Mouse (Mus musculus): ENCODE results near the gene Uggt1.

Gene Uggt1

GRCm38 (mm10) chr1:36114844-36115243, 129.7 kb downstream of the Uggt1 start:
- no peak for DNase-seq (ENCODE audit: low spot score)

DNA sequence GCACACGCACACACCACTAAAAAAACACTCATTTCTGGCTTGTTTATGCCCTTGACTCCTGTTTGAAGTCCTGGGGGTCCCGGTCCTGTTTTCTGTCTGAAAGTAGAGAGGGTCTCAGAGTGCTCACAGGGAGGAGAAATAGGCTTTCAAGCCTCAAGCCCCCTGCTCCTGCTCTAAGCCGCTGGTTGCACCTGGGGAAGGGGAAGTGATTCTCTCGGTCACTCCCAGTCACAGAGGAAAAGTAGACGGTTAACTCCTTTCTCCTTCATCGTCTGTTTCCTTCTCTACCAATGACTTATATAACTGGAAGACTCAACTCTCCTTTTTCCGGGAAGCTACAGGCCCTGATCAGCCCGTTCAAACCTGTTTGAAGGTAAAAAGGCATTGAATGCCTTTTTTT, 130.8 kb downstream of the Uggt1 start:
- DNase-seq (ENCODE audit: low spot score): no peak

DNA sequence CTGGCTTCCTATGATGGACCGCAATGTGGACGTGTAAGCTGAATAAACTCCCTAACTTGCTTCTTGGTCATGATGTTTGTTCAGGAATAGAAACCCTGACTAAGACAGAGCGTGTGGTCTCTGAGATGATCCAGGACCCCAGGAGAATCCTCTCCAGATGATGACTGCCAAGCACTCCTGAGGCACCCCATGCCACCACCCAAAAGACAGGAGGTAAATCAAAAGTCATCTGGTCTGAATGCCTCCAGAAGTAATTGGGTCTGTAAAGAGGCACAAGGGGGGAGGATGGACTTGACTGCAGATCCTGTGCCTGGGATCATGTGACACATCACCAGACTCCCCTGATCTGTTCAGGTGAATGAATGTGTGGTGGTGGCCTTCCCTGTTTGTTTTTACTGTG, 131.9 kb downstream of the Uggt1 start:
- DNase-seq (ENCODE audit: low spot score): no peak

DNA sequence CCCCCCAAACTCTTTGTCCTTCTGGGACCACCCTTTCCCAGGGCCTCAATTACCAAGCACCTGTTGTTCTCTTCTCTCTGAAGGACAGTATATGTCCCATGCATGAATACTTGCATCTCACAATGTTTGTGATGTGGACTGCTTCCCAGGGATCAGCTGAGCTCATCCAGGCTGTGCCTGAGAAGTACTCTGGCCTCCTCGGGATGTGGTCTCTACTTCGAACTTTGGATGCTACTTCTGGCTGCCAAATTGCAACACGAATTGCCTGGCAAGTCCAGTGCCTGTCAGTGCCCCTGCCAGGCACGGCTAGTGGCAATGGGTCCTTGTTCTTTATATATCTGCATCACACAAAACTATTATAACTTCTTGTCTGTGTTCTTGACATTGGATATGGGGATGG, 134.5 kb downstream of the Uggt1 start:
- no peak for DNase-seq (ENCODE audit: low spot score)

DNA sequence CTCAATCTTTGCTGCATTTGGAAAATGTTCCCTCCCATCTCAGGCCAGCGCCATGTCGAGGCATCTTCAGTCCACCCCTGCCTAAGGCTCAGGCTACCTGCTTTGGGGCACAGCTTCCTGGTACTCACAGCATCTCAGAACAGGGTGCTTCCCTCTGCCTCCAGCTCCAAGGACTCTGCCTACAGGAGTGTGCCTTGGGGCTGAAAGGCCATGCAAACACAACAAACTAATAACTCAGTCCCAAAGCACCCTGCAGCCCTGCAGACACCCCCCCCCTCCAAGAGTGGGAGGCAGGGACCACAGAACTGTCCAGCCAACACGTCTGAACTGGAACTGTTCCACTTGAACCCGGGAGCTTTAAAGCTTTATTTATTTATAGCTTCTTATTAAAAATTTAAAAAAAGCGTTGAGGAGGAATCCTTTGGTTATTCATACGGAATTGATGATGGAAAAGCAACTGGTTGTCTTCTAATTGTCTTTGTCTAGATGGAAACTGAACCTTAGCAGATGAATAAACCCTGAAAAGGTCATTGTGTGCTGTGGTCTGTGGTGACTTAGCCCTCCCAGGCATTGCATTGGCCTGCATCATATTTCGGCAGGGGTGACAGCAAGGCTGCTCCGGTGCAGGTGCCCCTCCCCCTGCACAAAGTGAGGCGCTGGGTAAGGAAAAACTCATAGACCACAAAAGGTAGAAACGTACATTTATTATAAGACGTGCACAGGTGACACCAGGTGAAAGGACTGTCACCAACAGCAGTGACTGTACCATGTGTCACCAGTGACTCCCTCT, 138.4 kb downstream of the Uggt1 start:
- no peak for DNase-seq (ENCODE audit: low spot score)

GRCm38 (mm10) chr1:36100371-36100770, 144.1 kb downstream of the Uggt1 start:
- no peak for DNase-seq (ENCODE audit: low spot score)

GRCm38 (mm10) chr1:36098432-36098831, 146.1 kb downstream of the Uggt1 start:
- no peak for DNase-seq (ENCODE audit: low spot score)

DNA sequence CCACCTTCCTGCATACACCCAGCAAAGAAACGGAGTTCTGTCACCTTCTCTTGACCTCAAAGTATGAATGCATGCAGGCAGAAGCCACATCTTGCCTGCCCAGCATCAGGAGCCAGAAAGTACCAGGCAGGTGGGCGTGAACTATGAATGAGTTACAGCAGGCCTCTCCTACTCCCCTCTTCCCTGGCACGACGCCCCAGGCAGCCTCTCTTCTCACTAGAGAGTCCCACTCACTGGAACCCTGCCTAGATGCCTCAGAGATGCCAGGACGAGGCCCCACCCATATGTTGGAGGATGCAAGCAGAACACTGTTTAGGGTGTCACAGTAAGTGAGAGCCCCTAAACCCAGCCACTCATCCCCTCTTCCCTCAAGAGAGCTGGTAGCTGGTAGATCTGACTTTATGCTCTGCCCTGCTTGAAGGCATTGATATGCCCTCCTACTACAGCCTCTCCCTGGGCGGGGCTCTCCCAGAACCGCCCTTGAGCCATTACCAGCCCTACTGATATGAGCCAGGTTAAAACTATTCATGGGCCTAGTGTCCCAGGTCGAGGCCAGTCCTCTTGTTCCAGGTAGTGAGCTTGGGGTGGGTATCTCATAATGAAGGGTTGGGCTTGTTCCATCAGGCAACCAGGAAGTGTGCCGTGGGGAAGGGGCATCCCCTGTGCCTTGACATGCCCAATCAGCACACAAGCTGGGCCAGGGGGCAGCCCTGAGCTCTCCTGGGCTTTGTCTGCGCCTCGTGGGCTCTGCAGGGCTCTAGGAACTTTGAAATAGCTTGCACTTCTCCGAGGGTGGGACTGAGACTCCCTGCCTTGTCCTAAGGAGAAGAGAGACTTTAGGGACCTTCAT, 148.9 kb downstream of the Uggt1 start:
- DNase-seq (ENCODE audit: low spot score): peak; percentile 80

DNA sequence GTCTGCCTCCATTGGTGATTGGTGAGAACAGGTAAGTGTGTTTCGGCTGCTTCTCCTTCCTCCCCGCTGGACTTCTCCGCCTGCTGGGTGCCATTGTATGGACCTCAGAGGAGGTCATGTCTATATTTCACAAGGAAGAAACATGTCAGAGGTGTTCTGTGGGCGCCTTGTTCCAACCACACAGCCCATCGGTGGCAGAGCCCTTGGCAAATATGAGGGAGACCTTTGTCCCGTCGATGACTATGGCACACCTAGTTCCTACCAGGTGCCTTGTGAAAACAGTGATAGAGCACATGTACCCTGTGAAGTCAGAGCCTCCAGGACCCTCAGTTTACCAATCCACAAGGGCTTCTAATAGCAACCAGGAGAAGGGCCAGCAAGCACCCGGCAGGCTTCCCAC, 150.8 kb downstream of the Uggt1 start:
- DNase-seq (ENCODE audit: low spot score): no peak

DNA sequence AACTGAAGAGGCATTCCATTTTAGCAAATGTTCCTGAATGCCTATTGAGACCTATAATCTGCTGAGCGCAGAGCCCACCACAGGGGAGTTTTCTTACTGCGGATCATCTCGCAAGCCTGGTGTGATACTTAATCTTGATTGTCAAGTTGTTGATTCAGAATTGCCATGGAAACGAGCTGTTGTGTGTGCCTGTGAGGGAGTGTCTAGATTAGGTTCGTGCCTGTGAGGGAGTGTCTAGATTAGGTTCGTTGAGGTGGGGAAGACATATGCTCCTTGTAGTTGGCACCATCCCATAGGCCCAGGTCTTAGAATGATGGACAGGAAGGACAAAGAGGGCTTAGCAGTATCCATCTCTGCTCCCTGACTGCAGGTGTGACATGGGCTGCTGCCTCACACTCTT, 153.3 kb downstream of the Uggt1 start:
- DNase-seq (ENCODE audit: low spot score): no peak

GRCm38 (mm10) chr1:36090722-36091110, 153.8 kb downstream of the Uggt1 start:
- DNase-seq (ENCODE audit: low spot score): no peak

Data from left cerebral cortex, adult 11 months (tissue).